ENCODE assay signal across 38 mouse cellular contexts in genomic region chr3:59739866-59740265, GRCm38 (mm10). TPM values are rescaled to one million over a fixed set of nuclear protein-coding genes. Genes with fewer than 3 reads are reported as not detected.
"Had no signal": no experiment of that assay in that cellular context is flagged by ENCODE, and none has a peak within 500 bp of the region (broad histone marks: within the 10 kb centered on the region; RNA-seq: fewer than 3 reads in every experiment).

No protein-coding gene starts in this region.

- DNase-seq: gastrocnemius, postnatal 14 days; gastrocnemius, postnatal 36 days; heart, adult 2 months; heart, postnatal 14 days; heart, postnatal 4 days; kidney, adult 18-20 months; kidney, adult 8-10 months; kidney, postnatal 10 days; kidney, postnatal 25 days; kidney, postnatal 4 days; liver; liver, embryonic 13.5 days; liver, postnatal 0 days had no signal

- H3K4me1 ChIP-seq: heart, embryonic 13.5 days; heart, embryonic 15.5 days; hindbrain, embryonic 10.5 days; hindbrain, embryonic 12.5 days; intestine, embryonic 15.5 days; limb, embryonic 10.5 days; limb, embryonic 12.5 days; liver, embryonic 13.5 days; liver, embryonic 15.5 days had no signal

- H3K27me3 ChIP-seq: heart, embryonic 13.5 days; heart, embryonic 15.5 days; hindbrain, embryonic 12.5 days; intestine, embryonic 15.5 days; limb, embryonic 12.5 days; liver, embryonic 13.5 days; liver, embryonic 15.5 days had no signal

- H3K27ac ChIP-seq: heart, adult 2 months; heart, embryonic 13.5 days; heart, embryonic 15.5 days; hindbrain, embryonic 10.5 days; hindbrain, embryonic 12.5 days; hindbrain, embryonic 14.5 days; intestine, embryonic 15.5 days; layer of hippocampus, adult 2 months; left cerebral cortex, adult 2 months; limb, embryonic 10.5 days; limb, embryonic 12.5 days; liver, embryonic 13.5 days; liver, embryonic 15.5 days had no signal

- H3K4me3 ChIP-seq: heart, adult 2 months; heart, embryonic 13.5 days; heart, embryonic 15.5 days; hindbrain, embryonic 10.5 days; hindbrain, embryonic 12.5 days; intestine, embryonic 15.5 days; layer of hippocampus, adult 2 months; left cerebral cortex, adult 2 months; limb, embryonic 10.5 days; limb, embryonic 12.5 days; liver, embryonic 13.5 days; liver, embryonic 15.5 days had no signal

RNA-seq across cellular contexts. Expression of gene Gm5538, which starts 10.3 kb away (rescaled TPM):
- total RNA-seq: gastrocnemius, postnatal 14 days; gastrocnemius, postnatal 36 days; heart, adult 2 months; heart, postnatal 14 days; heart, postnatal 4 days; layer of hippocampus, adult 2 months; layer of hippocampus, postnatal 10 days; layer of hippocampus, postnatal 25 days; left cerebral cortex, adult 2 months; left cerebral cortex, postnatal 14 days; left cerebral cortex, postnatal 36 days had no signal
- polyA plus RNA-seq: gonadal fat pad, adult 2 months; heart, adult 2 months; heart, embryonic 11.5 days; heart, embryonic 13.5 days; heart, embryonic 15.5 days; heart, postnatal 0 days; hindbrain, embryonic 10.5 days; hindbrain, embryonic 12.5 days; hindbrain, embryonic 14.5 days; hindbrain, embryonic 16.5 days; inflammation-experienced regulatory T-cells, adult 6 months; intestine, embryonic 15.5 days; intestine, postnatal 0 days; kidney, embryonic 14.5 days; kidney, embryonic 16.5 days; limb, embryonic 10.5 days; limb, embryonic 12.5 days; limb, embryonic 14.5 days; liver, embryonic 11.5 days; liver, embryonic 13.5 days; liver, embryonic 15.5 days; liver, postnatal 0 days had no signal
